Mouse (Mus musculus) G1E (cell line): ENCODE measurements around the gene Hoxb4.

ENCODE experiments used
- CTCF ChIP-seq: IDR thresholded peaks from 2 replicates; pipeline ENCODE4 v1.5.1; 2012; ENCODE audit warnings: low read depth, low read length, inconsistent platforms, mixed read lengths
- POLR2AphosphoS5 ChIP-seq: IDR thresholded peaks from 2 replicates; pipeline ENCODE4 v1.6.1; 2012; ENCODE audit warnings: low read depth, low read length, inconsistent platforms; ENCODE audit not compliant: insufficient replicate concordance

DNA sequence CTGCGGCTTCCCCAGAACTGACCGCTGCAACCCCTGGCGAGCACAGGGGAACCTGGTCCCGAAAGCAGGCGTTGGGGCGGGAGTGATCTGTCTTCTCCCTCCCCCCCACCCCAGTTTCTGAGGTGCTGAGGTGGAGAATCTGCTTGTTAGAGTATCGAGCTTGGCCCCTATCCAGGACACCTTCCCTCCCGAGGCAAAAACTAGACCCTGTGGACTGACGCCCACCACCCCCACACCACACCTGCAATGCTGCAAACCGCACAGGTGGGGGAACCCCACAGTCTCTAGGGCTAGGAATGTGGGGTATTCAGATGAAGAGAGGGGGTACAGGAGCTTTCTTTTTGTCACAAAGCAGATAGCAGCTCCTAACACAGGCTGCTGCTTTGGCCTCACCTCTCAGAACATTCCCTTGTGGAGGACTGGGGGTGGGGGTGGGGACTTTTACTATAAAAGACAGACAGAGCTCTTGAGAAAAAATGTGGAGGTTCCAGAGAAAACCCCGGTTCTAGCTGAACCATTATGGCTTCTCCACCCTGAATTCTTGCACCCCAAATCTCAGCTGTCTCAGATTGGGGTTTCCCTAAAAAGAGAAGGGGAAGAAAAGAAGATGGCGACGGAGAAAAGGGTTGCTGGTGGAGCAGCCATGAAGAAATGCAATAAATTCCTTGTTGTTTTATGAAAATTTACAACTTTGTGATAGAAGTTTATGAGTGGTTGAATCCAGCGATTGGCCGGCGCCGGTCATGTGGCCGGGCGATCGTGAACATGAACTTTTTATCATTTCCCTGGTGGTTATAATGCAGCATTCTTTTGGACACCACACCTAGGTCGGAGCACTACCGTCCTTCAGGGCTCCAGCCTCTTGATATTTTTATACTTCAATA lies 26.1 kb upstream of the Hoxb4 start, which contains the start of gene Hoxb6:
- TF ChIP-seq CTCF: no peak
- TF ChIP-seq POLR2AphosphoS5: no peak
